Mouse (Mus musculus): ENCODE measurements at regions not wholly inside any gene's neighbourhood (a gene's known extent, or its start where the extent isn't known, plus 50 kb on each side); places are given as distances from the start of the nearest gene placed in this dataset.

- no peak for TF ChIP-seq CTCF (IDR thresholded peaks at IDR 0.05)
- no peak for TF ChIP-seq EP300 (IDR thresholded peaks at IDR 0.05)
These were observed 851.7 kb downstream of the Poteg start for GRCm38 (mm10) chr8:28298896-28299793.

Data from lung, postnatal 0 days (tissue).